Mouse (Mus musculus): ENCODE results near the gene Ceacam9. TPM values are rescaled to one million over a fixed set of nuclear protein-coding genes. Genes with fewer than 3 reads are reported as not detected.

Gene Ceacam9
- polyA plus RNA-seq, 1 experiment from 2014 or later = not detected

DNA sequence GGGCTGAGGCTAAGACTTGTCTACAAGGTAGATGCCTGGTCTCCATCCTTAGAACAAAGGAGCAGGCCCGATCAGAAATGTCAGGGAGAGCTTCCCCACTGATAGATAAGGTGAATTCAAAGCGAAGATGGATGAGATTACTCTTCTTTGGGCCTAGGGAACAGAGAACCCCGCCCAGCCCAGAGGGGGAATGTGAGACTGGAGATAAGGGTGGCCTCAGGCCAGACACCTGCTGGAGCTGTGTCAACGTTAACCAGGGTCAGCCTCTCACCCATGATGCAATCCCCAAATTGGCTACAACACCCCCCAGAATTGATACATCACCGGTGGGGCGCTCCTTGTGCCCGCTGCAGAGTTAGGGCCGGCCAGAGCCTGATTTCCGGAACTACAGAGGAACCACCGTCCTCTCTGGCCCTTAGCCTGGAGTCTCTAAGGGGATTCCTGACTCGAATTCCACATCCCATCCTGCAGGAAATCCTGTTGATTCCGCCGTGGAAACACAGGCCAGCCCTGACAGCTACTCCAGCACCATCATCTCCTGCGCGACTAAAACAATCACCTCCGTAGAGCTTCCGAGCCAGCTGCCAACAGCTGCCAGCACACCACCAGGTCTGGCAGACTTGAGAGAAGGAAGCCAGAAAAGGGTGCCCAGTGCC lies 33.8 kb downstream of the Ceacam9 start:
- no peaks in the 10 kb centered on the region for H3K9me3 ChIP-seq (replicated peaks; ENCODE audit: control insufficient read depth, low read length)
- H3K4me2 ChIP-seq (ENCODE audit: low read depth, low read length) = no peak overlapping the region
- no peaks in the 10 kb centered on the region for H3K36me3 ChIP-seq (ENCODE audit: control insufficient read depth, insufficient read depth)
- H3K9ac ChIP-seq (ENCODE audit: low read depth, low read length) = no peak overlapping the region
- no peak overlapping the region for H3K4me3 ChIP-seq (ENCODE audit: low read depth, low read length)
- ATAC-seq (ENCODE audit: low read depth) = peak; percentile 56
- no peak overlapping the region for H3K27ac ChIP-seq (ENCODE audit: low read length)
- 39% methylated on average over 17 of the region's 17 CpGs for WGBS (ENCODE audit: insufficient replicate concordance)
- no peaks in the 10 kb centered on the region for H3K27me3 ChIP-seq (ENCODE audit: control insufficient read depth, insufficient read depth, low read depth, low read length)
- peaks cover 6% of the 10 kb centered on the region for H3K4me1 ChIP-seq (ENCODE audit: control insufficient read depth, low read depth, low read length)

GRCm38 (mm10) chr7:16758872-16759574 lies 37.3 kb downstream of the Ceacam9 start:
- H3K4me1 ChIP-seq (ENCODE audit: control insufficient read depth, low read depth, low read length) = peaks cover 6% of the 10 kb centered on the region
- ATAC-seq (ENCODE audit: low read depth) = no peak
- no peaks in the 10 kb centered on the region for H3K36me3 ChIP-seq (ENCODE audit: control insufficient read depth, insufficient read depth)
- no peak overlapping the region for H3K4me3 ChIP-seq (ENCODE audit: low read depth, low read length)
- H3K4me2 ChIP-seq (ENCODE audit: low read depth, low read length) = no peak overlapping the region
- no peak overlapping the region for H3K9ac ChIP-seq (ENCODE audit: low read depth, low read length)
- H3K9me3 ChIP-seq (replicated peaks; ENCODE audit: control insufficient read depth, low read length) = no peaks in the 10 kb centered on the region
- H3K27ac ChIP-seq (ENCODE audit: low read length) = no peak overlapping the region
- 57% methylated on average over 10 of the region's 11 CpGs for WGBS (ENCODE audit: insufficient replicate concordance)
- H3K27me3 ChIP-seq (ENCODE audit: control insufficient read depth, insufficient read depth, low read depth, low read length) = no peaks in the 10 kb centered on the region

GRCm38 (mm10) chr7:16760292-16760691 lies 38.6 kb downstream of the Ceacam9 start:
- H3K27ac ChIP-seq (ENCODE audit: low read length) = no peak overlapping the region
- H3K4me3 ChIP-seq (ENCODE audit: low read depth, low read length) = no peak overlapping the region
- H3K36me3 ChIP-seq (ENCODE audit: control insufficient read depth, insufficient read depth) = no peaks in the 10 kb centered on the region
- H3K9ac ChIP-seq (ENCODE audit: low read depth, low read length) = no peak overlapping the region
- H3K4me1 ChIP-seq (ENCODE audit: control insufficient read depth, low read depth, low read length) = peaks cover 3% of the 10 kb centered on the region
- no peaks in the 10 kb centered on the region for H3K9me3 ChIP-seq (replicated peaks; ENCODE audit: control insufficient read depth, low read length)
- no peak for ATAC-seq (ENCODE audit: low read depth)
- WGBS (ENCODE audit: insufficient replicate concordance) = 16% methylated on average over 8 of the region's 8 CpGs
- no peak overlapping the region for H3K4me2 ChIP-seq (ENCODE audit: low read depth, low read length)
- no peaks in the 10 kb centered on the region for H3K27me3 ChIP-seq (ENCODE audit: control insufficient read depth, insufficient read depth, low read depth, low read length)

DNA sequence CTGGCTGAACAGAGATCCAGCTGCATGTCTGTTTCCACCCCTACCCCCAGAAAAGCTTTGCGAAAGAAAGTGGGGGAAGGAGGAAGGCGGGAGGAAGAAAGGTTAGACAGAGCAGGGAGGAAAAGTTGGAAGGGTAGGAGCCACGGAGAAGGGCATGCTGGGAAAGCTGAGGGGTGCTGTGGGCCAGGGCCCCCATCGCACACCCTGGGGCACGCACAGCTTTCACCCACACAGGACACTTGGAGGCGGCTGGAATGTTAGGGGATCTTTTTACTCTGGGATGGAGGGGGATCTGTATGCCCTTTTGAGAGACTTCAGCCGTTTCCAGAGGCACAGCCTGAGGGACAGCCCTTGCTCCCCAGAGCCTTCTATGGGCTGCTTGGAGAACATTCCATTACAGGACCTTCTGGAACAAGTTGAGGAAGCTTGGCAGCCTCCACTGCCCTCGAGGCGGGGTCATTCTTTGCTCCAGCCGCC lies 39.3 kb downstream of the Ceacam9 start:
- Histone ChIP-seq H3K27me3 (ENCODE audit: control insufficient read depth, insufficient read depth, low read depth, low read length) (no peaks in the 10 kb centered on the region), H3K9me3 (replicated peaks; ENCODE audit: control insufficient read depth, low read length) (no peaks in the 10 kb centered on the region), H3K27ac (ENCODE audit: low read length) (no peak overlapping the region), H3K9ac (ENCODE audit: low read depth, low read length) (no peak overlapping the region), H3K4me2 (ENCODE audit: low read depth, low read length) (no peak overlapping the region), H3K36me3 (ENCODE audit: control insufficient read depth, insufficient read depth) (no peaks in the 10 kb centered on the region), H3K4me3 (ENCODE audit: low read depth, low read length) (no peak overlapping the region), H3K4me1 (ENCODE audit: control insufficient read depth, low read depth, low read length) (no peaks in the 10 kb centered on the region)
- ATAC-seq (ENCODE audit: low read depth) = no peak
- 55% methylated on average over 10 of the region's 10 CpGs for WGBS (ENCODE audit: insufficient replicate concordance)

DNA sequence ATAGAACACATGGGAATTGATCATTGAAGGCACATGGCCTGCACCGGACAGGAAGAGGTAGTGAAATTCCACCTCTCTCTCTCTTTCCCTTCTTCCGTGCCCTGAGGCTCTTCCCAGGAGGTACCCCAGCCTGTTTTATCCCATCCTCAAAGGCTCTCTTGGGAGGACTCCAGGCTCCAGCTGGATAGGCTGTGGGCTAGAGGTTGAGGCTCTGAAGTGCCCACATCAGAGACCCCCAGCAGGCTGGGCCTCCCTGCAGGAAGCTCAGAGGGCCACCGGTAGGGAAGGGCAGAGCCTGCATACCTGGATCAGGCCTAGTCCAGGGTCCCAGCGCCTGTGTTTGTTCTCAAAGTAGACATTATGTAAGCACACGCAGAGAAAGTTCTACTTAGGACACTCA lies 39.9 kb downstream of the Ceacam9 start:
- ATAC-seq (ENCODE audit: low read depth) = no peak

DNA sequence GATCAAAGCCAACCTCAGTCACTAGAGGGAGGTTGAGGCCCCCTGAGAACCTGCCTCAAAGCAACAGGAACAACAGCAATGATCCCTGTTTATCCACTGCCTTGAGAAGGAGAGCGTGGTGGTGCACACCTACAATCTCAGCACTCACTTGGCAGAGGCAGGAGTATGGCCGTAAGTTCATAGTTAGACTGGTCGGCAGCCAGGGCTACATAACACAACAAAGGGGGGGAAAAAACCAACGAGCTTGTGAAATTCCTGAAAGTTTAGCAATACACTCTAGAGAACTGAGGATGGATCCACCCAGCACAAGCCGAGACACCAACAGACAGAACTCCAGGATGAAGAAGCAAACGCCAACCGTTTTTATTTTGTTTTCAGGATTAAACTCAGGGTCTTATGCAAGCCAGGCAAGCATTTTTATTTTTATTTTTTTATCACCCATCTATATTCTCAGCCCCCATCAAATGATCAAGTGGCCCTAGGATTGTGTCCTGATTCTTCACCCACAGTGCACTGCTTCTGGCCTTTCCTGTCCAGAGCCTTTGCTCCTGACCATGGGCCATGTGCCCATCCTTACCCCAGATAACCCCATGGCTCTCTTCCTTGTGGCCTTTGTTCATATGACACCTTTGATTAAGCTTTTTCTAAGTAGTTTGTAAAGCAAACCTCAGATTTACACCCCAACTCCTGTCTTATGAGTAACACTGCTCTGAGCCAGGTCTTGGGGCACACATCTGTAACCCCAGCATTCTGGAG lies 41.9 kb downstream of the Ceacam9 start:
- Histone ChIP-seq H3K27ac (ENCODE audit: low read length) (no peak overlapping the region), H3K4me2 (ENCODE audit: low read depth, low read length) (no peak overlapping the region), H3K9me3 (replicated peaks; ENCODE audit: control insufficient read depth, low read length) (no peaks in the 10 kb centered on the region), H3K9ac (ENCODE audit: low read depth, low read length) (no peak overlapping the region), H3K4me1 (ENCODE audit: control insufficient read depth, low read depth, low read length) (no peaks in the 10 kb centered on the region), H3K27me3 (ENCODE audit: control insufficient read depth, insufficient read depth, low read depth, low read length) (no peaks in the 10 kb centered on the region), H3K4me3 (ENCODE audit: low read depth, low read length) (no peak overlapping the region), H3K36me3 (ENCODE audit: control insufficient read depth, insufficient read depth) (no peaks in the 10 kb centered on the region)
- WGBS (ENCODE audit: insufficient replicate concordance) = 65% methylated on average over 7 of the region's 7 CpGs
- ATAC-seq (ENCODE audit: low read depth) = no peak

More for the DNA sequence above, 39.9 kb downstream of the Ceacam9 start:
- Histone ChIP-seq H3K27me3 (ENCODE audit: control insufficient read depth, insufficient read depth, low read depth, low read length) (no peaks in the 10 kb centered on the region), H3K9ac (ENCODE audit: low read depth, low read length) (no peak overlapping the region), H3K27ac (ENCODE audit: low read length) (no peak overlapping the region), H3K4me2 (ENCODE audit: low read depth, low read length) (no peak overlapping the region), H3K9me3 (replicated peaks; ENCODE audit: control insufficient read depth, low read length) (no peaks in the 10 kb centered on the region), H3K4me1 (ENCODE audit: control insufficient read depth, low read depth, low read length) (no peaks in the 10 kb centered on the region), H3K4me3 (ENCODE audit: low read depth, low read length) (no peak overlapping the region), H3K36me3 (ENCODE audit: control insufficient read depth, insufficient read depth) (no peaks in the 10 kb centered on the region)
- 64% methylated on average over 5 of the region's 5 CpGs for WGBS (ENCODE audit: insufficient replicate concordance)

DNA sequence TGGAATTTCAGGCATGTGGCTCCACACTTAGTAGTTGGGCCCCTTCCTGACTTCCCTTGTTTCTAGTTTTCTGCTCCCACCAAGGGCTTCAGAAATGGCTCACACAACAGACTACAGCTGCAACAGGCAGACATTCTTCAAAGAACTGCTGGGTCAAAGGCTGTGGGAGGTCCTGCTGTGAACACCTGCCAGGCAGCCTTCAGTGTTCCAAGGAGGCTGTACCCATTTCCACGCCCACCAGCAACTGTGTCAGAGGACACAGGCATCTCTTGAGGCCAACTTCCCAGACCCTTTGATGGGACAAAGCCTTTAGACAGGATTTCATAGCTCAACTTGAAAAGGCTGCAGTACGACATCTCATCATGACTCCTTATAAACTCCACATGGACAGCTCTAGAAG lies 44.7 kb downstream of the Ceacam9 start:
- no peaks in the 10 kb centered on the region for H3K9me3 ChIP-seq (replicated peaks; ENCODE audit: control insufficient read depth, low read length)
- WGBS (ENCODE audit: insufficient replicate concordance) = 58% methylated on average over 2 of the region's 2 CpGs
- no peak overlapping the region for H3K9ac ChIP-seq (ENCODE audit: low read depth, low read length)
- H3K27ac ChIP-seq (ENCODE audit: low read length) = no peak overlapping the region
- H3K4me3 ChIP-seq (ENCODE audit: low read depth, low read length) = no peak overlapping the region
- no peaks in the 10 kb centered on the region for H3K4me1 ChIP-seq (ENCODE audit: control insufficient read depth, low read depth, low read length)
- H3K27me3 ChIP-seq (ENCODE audit: control insufficient read depth, insufficient read depth, low read depth, low read length) = no peaks in the 10 kb centered on the region
- no peaks in the 10 kb centered on the region for H3K36me3 ChIP-seq (ENCODE audit: control insufficient read depth, insufficient read depth)
- no peak overlapping the region for H3K4me2 ChIP-seq (ENCODE audit: low read depth, low read length)
- ATAC-seq (ENCODE audit: low read depth) = no peak

Measured in liver, embryonic 16.5 days (tissue).